Mouse (Mus musculus): Measurements from ENCODE around the gene Itga6. TPM values are rescaled to one million over a fixed set of nuclear protein-coding genes. Genes with fewer than 3 reads are reported as not detected.
A peak's percentile ranks its signal among the peaks of the same experiment; 100 is the strongest.

Itga6 gene
- polyA plus RNA-seq, 1 experiment from 2014 or later = 78.2 TPM

DNA sequence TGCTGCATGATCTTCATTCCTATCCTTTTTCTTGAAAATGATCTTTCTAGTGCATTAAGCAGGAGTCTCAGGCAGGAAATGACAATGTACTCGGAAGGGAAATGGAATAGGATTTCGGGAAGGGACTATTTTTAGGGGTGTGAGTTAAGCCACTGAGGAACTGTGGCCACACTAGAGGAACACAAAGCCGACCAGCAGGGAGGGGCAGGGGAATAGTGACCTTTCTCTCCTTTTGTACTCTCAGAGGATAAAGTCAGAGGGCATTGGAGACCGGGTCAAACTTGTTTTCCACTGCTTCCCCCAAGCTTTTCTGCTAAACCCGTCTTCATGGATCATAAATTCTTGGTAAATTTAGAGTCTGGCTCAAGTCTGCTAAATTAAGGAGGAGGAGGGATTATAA is 122.1 kb downstream of the Itga6 start:
- WGBS = 28% methylated on average over 5 of the region's 5 CpGs
- no peaks in the 10 kb centered on the region for H3K36me3 ChIP-seq (ENCODE audit: insufficient read depth, low read length)
- ATAC-seq (peak; percentile 50), DNase-seq (ENCODE audit: low spot score) (peak; percentile 55)
- TF ChIP-seq CTCF (IDR thresholded peaks at IDR 0.05) = no peak
- TF ChIP-seq EP300 (IDR thresholded peaks at IDR 0.05) = no peak
- no peak overlapping the region for H3K4me2 ChIP-seq (replicated peaks; ENCODE audit: low read depth, low read length)
- no peak overlapping the region for H3K9ac ChIP-seq (replicated peaks; ENCODE audit: low read depth)
- H3K27me3 ChIP-seq (replicated peaks; ENCODE audit: insufficient read depth, low read length) = no peaks in the 10 kb centered on the region
- H3K27ac ChIP-seq (ENCODE audit: low read length) = no peak overlapping the region
- no peak overlapping the region for H3K4me3 ChIP-seq (ENCODE audit: low read depth, low read length)
- no peaks in the 10 kb centered on the region for H3K9me3 ChIP-seq (ENCODE audit: low read length)
- H3K4me1 ChIP-seq (ENCODE audit: insufficient read depth, low read depth, low read length) = no peaks in the 10 kb centered on the region

DNA sequence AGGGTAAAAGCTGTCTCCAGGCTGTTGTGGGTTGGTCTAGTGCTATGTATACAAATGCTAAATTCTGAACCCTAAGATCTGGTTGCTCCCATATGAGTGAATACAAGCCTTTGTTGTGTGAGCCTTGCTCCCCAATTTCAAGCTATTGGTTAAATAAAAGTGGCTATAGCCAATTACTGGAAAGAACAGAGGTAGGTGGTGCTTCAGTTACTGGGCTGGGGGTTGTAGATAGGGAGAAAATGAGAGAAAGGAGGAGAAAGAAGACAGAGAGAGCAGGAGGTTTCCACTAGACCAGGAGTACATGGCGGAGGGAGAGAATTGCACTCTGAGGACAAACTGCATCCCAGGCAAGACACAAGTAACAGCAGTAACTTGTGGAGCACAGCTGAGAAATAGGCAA is 122.8 kb downstream of the Itga6 start:
- Histone ChIP-seq H3K9me3 (ENCODE audit: low read length) (no peaks in the 10 kb centered on the region), H3K36me3 (ENCODE audit: insufficient read depth, low read length) (no peaks in the 10 kb centered on the region), H3K4me2 (replicated peaks; ENCODE audit: low read depth, low read length) (no peak overlapping the region), H3K4me3 (ENCODE audit: low read depth, low read length) (no peak overlapping the region), H3K27me3 (replicated peaks; ENCODE audit: insufficient read depth, low read length) (no peaks in the 10 kb centered on the region), H3K4me1 (ENCODE audit: insufficient read depth, low read depth, low read length) (no peaks in the 10 kb centered on the region), H3K27ac (ENCODE audit: low read length) (no peak overlapping the region), H3K9ac (replicated peaks; ENCODE audit: low read depth) (no peak overlapping the region)
- 97% methylated on average over 1 of the region's 1 CpGs for WGBS
- TF ChIP-seq CTCF (IDR thresholded peaks at IDR 0.05) (no peak), EP300 (IDR thresholded peaks at IDR 0.05) (no peak)
- ATAC-seq = no peak
- no peak for DNase-seq (ENCODE audit: low spot score)

DNA sequence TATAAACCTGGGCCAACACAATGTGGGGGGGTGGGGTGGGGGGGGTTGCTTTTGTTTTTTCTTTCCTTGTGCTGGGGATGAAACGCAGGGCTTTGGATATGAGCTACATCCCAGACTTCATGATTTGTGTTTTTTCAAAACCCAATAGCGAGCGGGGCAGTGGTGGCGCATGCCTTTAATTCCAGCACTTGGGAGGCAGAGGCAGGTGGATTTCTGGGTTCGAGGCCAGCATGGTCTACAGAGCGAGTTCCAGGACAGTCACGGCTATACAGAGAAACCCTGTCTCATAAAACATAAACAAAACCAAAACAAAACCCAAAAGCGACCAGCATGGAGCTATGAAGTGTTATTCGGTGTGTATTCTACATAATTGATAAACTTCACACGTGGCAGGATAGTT is 126.7 kb downstream of the Itga6 start:
- H3K9ac ChIP-seq (replicated peaks; ENCODE audit: low read depth) = no peak overlapping the region
- TF ChIP-seq CTCF (IDR thresholded peaks at IDR 0.05) (no peak), EP300 (IDR thresholded peaks at IDR 0.05) (no peak)
- peaks cover 8% of the 10 kb centered on the region; the same call in 1 of the 2 replicates for H3K4me1 ChIP-seq (ENCODE audit: insufficient read depth, low read depth, low read length)
- WGBS = 71% methylated on average over 10 of the region's 10 CpGs
- DNase-seq (ENCODE audit: low spot score) = no peak
- H3K4me3 ChIP-seq (ENCODE audit: low read depth, low read length) = peak overlapping the region; percentile 74; the same call in 1 of the 2 replicates
- no peaks in the 10 kb centered on the region for H3K36me3 ChIP-seq (ENCODE audit: insufficient read depth, low read length)
- no peak for ATAC-seq
- peak overlapping the region; percentile 90; the same call in 1 of the 2 replicates for H3K4me2 ChIP-seq (replicated peaks; ENCODE audit: low read depth, low read length)
- no peak overlapping the region for H3K27ac ChIP-seq (ENCODE audit: low read length)
- H3K27me3 ChIP-seq (replicated peaks; ENCODE audit: insufficient read depth, low read length) = no peaks in the 10 kb centered on the region
- H3K9me3 ChIP-seq (ENCODE audit: low read length) = no peaks in the 10 kb centered on the region

- WGBS = under 1% methylated on average over 44 of the region's 55 CpGs
- no peaks in the 10 kb centered on the region for H3K27me3 ChIP-seq (replicated peaks; ENCODE audit: insufficient read depth, low read length)
- ATAC-seq (peak; percentile 98), DNase-seq (ENCODE audit: low spot score) (peak; percentile 98)
- H3K9ac ChIP-seq (replicated peaks; ENCODE audit: low read depth) = peak within 1 kb of the TSS; percentile 71
- H3K4me3 ChIP-seq (ENCODE audit: low read depth, low read length) = peak within 1 kb of the TSS; percentile 74
- peaks cover 8% of the 10 kb centered on the region; the same call in 1 of the 2 replicates for H3K4me1 ChIP-seq (ENCODE audit: insufficient read depth, low read depth, low read length)
- H3K36me3 ChIP-seq (ENCODE audit: insufficient read depth, low read length) = no peaks in the 10 kb centered on the region
- TF ChIP-seq EP300 (IDR thresholded peaks at IDR 0.05) (no peak), CTCF (IDR thresholded peaks at IDR 0.05) (peak; percentile 21)
- no peaks in the 10 kb centered on the region for H3K9me3 ChIP-seq (ENCODE audit: low read length)
- H3K4me2 ChIP-seq (replicated peaks; ENCODE audit: low read depth, low read length) = peak within 1 kb of the TSS; percentile 90
- peak within 1 kb of the TSS; percentile 91 for H3K27ac ChIP-seq (ENCODE audit: low read length)
These were observed 127.5 kb downstream of the Itga6 start, which contains the start of gene Pdk1 for GRCm38 (mm10) chr2:71872801-71873443. Gene Pdk1 (plus strand): TSS chr2:71873224.

GRCm38 (mm10) chr2:71873474-71874322 is 128.3 kb downstream of the Itga6 start:
- DNase-seq (ENCODE audit: low spot score) = peak; percentile 69
- WGBS = 1% methylated on average over 43 of the region's 51 CpGs
- H3K27me3 ChIP-seq (replicated peaks; ENCODE audit: insufficient read depth, low read length) = no peaks in the 10 kb centered on the region
- H3K9ac ChIP-seq (replicated peaks; ENCODE audit: low read depth) = peak overlapping the region; percentile 71
- TF ChIP-seq EP300 (IDR thresholded peaks at IDR 0.05) = no peak
- TF ChIP-seq CTCF (IDR thresholded peaks at IDR 0.05) = no peak
- no peaks in the 10 kb centered on the region for H3K36me3 ChIP-seq (ENCODE audit: insufficient read depth, low read length)
- ATAC-seq = peak; percentile 51
- peaks cover 8% of the 10 kb centered on the region; the same call in 1 of the 2 replicates for H3K4me1 ChIP-seq (ENCODE audit: insufficient read depth, low read depth, low read length)
- peak overlapping the region; percentile 91 for H3K27ac ChIP-seq (ENCODE audit: low read length)
- peak overlapping the region; percentile 90 for H3K4me2 ChIP-seq (replicated peaks; ENCODE audit: low read depth, low read length)
- H3K4me3 ChIP-seq (ENCODE audit: low read depth, low read length) = peak overlapping the region; percentile 74
- H3K9me3 ChIP-seq (ENCODE audit: low read length) = no peaks in the 10 kb centered on the region

GRCm38 (mm10) chr2:71874422-71874821 is 129.0 kb downstream of the Itga6 start:
- no peak overlapping the region for H3K9ac ChIP-seq (replicated peaks; ENCODE audit: low read depth)
- 61% methylated on average over 2 of the region's 2 CpGs for WGBS

More at GRCm38 (mm10) chr2:71874422-71874821, 129.0 kb downstream of the Itga6 start:
- no peak overlapping the region for H3K4me3 ChIP-seq (ENCODE audit: low read depth, low read length)
- peak overlapping the region; percentile 90; the same call in 1 of the 2 replicates for H3K4me2 ChIP-seq (replicated peaks; ENCODE audit: low read depth, low read length)
- H3K9me3 ChIP-seq (ENCODE audit: low read length) = no peaks in the 10 kb centered on the region
- no peaks in the 10 kb centered on the region for H3K36me3 ChIP-seq (ENCODE audit: insufficient read depth, low read length)
- TF ChIP-seq CTCF (IDR thresholded peaks at IDR 0.05) (no peak), EP300 (IDR thresholded peaks at IDR 0.05) (no peak)
- no peak overlapping the region for H3K27ac ChIP-seq (ENCODE audit: low read length)
- DNase-seq (ENCODE audit: low spot score) (no peak), ATAC-seq (no peak)
- H3K4me1 ChIP-seq (ENCODE audit: insufficient read depth, low read depth, low read length) = peaks cover 8% of the 10 kb centered on the region; the same call in 1 of the 2 replicates
- no peaks in the 10 kb centered on the region for H3K27me3 ChIP-seq (replicated peaks; ENCODE audit: insufficient read depth, low read length)

Measured in lung, postnatal 0 days (tissue).